Mouse (Mus musculus) spleen, adult 2 months (tissue): ENCODE data around the gene Dazl. TPM values are rescaled to one million over a fixed set of nuclear protein-coding genes. Genes with fewer than 3 reads are reported as not detected.
"Not testable (repeated sequence)": the region's sequence is repeated elsewhere in the genome, so short reads cannot be mapped to it uniquely, and the experiment has no call there.

Experiments used
- DNase-seq, 2 experiments: peaks; one replicate each; pipeline versions ENCODE4 v3.0.0 to v3.0.0-alpha.2; 2012 to 2021; ENCODE audit warnings: low spot score in 2 of 2, low read depth in 1 of 2
- H3K27ac ChIP-seq: fragments of 200-500 bp; 2 replicates; pipeline ENCODE4 v1.5.1; 2012; ENCODE audit warnings: low read length, inconsistent platforms; ENCODE audit not compliant: insufficient read depth
- H3K27me3 ChIP-seq: fragments of 200-500 bp; 2 replicates; pipeline ENCODE4 v1.6.1; 2012; ENCODE audit warnings: mild to moderate bottlenecking, moderate library complexity, low read length, inconsistent platforms; ENCODE audit not compliant: control insufficient read depth, insufficient read depth
- H3K36me3 ChIP-seq: fragments of 200-500 bp; 2 replicates; pipeline ENCODE4 v1.6.1; 2012; ENCODE audit warnings: mild to moderate bottlenecking, low read length, inconsistent platforms; ENCODE audit not compliant: control insufficient read depth, insufficient read depth
- H3K4me1 ChIP-seq: fragments of 200-500 bp; 2 replicates; pipeline ENCODE4 v1.6.1; 2011; ENCODE audit warnings: inconsistent platforms; ENCODE audit not compliant: control insufficient read depth, insufficient read depth, insufficient read length
- H3K4me3 ChIP-seq: fragments of 200-500 bp; 2 replicates; pipeline ENCODE4 v1.5.1; 2011; ENCODE audit warnings: mild to moderate bottlenecking, inconsistent platforms; ENCODE audit not compliant: insufficient read depth, insufficient read length; ENCODE audit errors: extremely low read depth
- CTCF ChIP-seq: fragments of 200-500 bp; IDR thresholded peaks from 2 replicates; pipeline ENCODE4 v1.5.1; 2011; ENCODE audit warnings: mild to moderate bottlenecking, inconsistent platforms; ENCODE audit not compliant: insufficient read depth, insufficient read length, insufficient replicate concordance; ENCODE audit errors: extremely low read depth
- POLR2A ChIP-seq: fragments of 200-500 bp; IDR thresholded peaks from 2 replicates; pipeline ENCODE4 v1.6.1; 2011; ENCODE audit warnings: low read depth, low read length, inconsistent platforms
- WGBS: fragments of 180-500 bp; shearing (Covaris S2); methylation state at CpG from one replicate; pipeline ENCODE4 v1.1.7; 2018; 5-methylcytosine and 5-hydroxymethylcytosine counted together
- polyA plus RNA-seq: library from polyadenylated mRNA; depleted of rRNA; stranded (reverse); fragments of >200 nt; gene quantifications from 2 replicates; pipeline ENCODE4 v1.2.3, GENCODE M21; 2012

Dazl gene
- polyA plus RNA-seq, 1 experiment = not detected

- peak in 1 of 2 experiments; percentile 34 for DNase-seq
- 20% methylated on average over 3 of the region's 3 CpGs for WGBS
- Histone ChIP-seq H3K4me1 (peaks cover 3% of the 10 kb centered on the region), H3K36me3 (peaks cover 2% of the 10 kb centered on the region; the same call in 1 of the 2 replicates), H3K27me3 (no peaks in the 10 kb centered on the region), H3K4me3 (no peak overlapping the region), H3K27ac (no peak overlapping the region)
- TF ChIP-seq POLR2A (no peak), CTCF (no peak)
These were observed 1.8 kb downstream of the Dazl start for GRCm38 (mm10) chr17:50291485-50292200.

DNA sequence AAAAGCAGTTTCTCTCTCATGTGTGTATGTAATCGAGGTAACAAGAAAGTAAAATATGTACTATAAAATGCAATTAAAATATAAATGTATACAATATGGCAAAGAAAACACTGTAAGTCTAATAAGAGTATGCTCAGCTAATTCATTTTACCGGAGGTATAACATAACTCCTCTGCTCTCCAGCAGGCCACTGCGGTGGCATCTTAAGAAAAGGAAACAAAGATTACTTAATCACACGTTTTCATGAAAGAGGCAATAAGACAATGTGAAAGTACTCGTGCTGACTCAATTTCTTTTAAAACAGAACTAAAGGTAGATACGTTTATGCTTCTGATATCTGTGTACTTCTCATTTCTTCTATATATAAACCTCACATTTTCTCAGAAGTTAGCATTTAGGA, 8.6 kb downstream of the Dazl start:
- WGBS = 58% methylated on average over 6 of the region's 6 CpGs

GRCm38 (mm10) chr17:50261615-50262014, 31.8 kb downstream of the Dazl start:
- not testable (repeated sequence) for H3K27me3 ChIP-seq, DNase-seq, H3K36me3 ChIP-seq, H3K4me1 ChIP-seq, H3K27ac ChIP-seq, H3K4me3 ChIP-seq
- 88% methylated on average over 4 of the region's 4 CpGs for WGBS

More for the DNA sequence above, 8.6 kb downstream of the Dazl start:
- no peak for TF ChIP-seq CTCF
- TF ChIP-seq POLR2A = no peak
- no peak for DNase-seq
- Histone ChIP-seq H3K4me1 (no peaks in the 10 kb centered on the region), H3K4me3 (no peak overlapping the region), H3K27ac (no peak overlapping the region), H3K27me3 (no peaks in the 10 kb centered on the region), H3K36me3 (no peaks in the 10 kb centered on the region)

GRCm38 (mm10) chr17:50260856-50261255, 32.6 kb downstream of the Dazl start:
- no peaks in the 10 kb centered on the region for H3K27me3 ChIP-seq
- TF ChIP-seq CTCF = no peak
- no peaks in the 10 kb centered on the region for H3K36me3 ChIP-seq
- H3K27ac ChIP-seq = no peak overlapping the region
- H3K4me1 ChIP-seq = no peaks in the 10 kb centered on the region
- H3K4me3 ChIP-seq = no peak overlapping the region
- no peak for DNase-seq
- WGBS = 92% methylated on average over 6 of the region's 6 CpGs

DNA sequence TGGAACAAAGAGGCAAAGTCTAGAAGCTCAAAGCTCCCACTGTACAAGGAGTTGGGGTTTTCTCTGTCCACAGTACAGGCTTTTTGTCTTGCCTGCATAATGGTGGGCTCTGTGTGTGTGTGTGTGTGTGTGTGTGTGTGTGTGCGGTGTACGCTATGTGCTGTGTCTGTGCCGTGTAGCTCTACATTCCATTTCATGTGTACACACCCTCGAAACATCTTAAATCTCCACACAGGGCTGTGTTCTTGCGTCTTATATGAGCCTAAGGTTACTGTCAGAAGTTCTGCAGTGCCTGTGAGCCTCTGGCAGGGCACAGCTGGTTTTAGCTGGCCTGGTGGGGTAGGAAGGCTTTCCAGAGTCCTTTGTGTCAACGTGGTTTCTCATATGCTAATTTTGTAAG, 46.8 kb downstream of the Dazl start:
- Histone ChIP-seq H3K4me3 (no peak overlapping the region), H3K4me1 (no peaks in the 10 kb centered on the region), H3K27ac (no peak overlapping the region), H3K27me3 (no peaks in the 10 kb centered on the region), H3K36me3 (no peaks in the 10 kb centered on the region)
- 86% methylated on average over 6 of the region's 6 CpGs for whole genome bisulfite sequencing
- TF ChIP-seq POLR2A = no peak
- no peak for TF ChIP-seq CTCF
- no peak for DNase-seq

GRCm38 (mm10) chr17:50244675-50245074, 48.8 kb downstream of the Dazl start:
- no peak overlapping the region for H3K4me3 ChIP-seq
- no peak for DNase-seq
- no peaks in the 10 kb centered on the region for H3K36me3 ChIP-seq
- WGBS = 41% methylated on average over 4 of the region's 4 CpGs
- H3K4me1 ChIP-seq = no peaks in the 10 kb centered on the region
- H3K27me3 ChIP-seq = no peaks in the 10 kb centered on the region
- no peak overlapping the region for H3K27ac ChIP-seq
- TF ChIP-seq POLR2A (no peak), CTCF (no peak)

- Histone ChIP-seq H3K36me3 (no peaks in the 10 kb centered on the region), H3K4me3 (no peak overlapping the region), H3K4me1 (no peaks in the 10 kb centered on the region), H3K27me3 (no peaks in the 10 kb centered on the region), H3K27ac (no peak overlapping the region)
- no peak for DNase-seq
- TF ChIP-seq POLR2A (no peak), CTCF (no peak)
- WGBS = 71% methylated on average over 11 of the region's 11 CpGs
These were observed 50.1 kb downstream of the Dazl start for GRCm38 (mm10) chr17:50243326-50243725.
